Mouse (Mus musculus): Measurements from ENCODE around the gene Snx14.
"Not testable (repeated sequence)": the region's sequence is repeated elsewhere in the genome, so short reads cannot be mapped to it uniquely, and the experiment has no call there.

The Snx14 gene

DNA sequence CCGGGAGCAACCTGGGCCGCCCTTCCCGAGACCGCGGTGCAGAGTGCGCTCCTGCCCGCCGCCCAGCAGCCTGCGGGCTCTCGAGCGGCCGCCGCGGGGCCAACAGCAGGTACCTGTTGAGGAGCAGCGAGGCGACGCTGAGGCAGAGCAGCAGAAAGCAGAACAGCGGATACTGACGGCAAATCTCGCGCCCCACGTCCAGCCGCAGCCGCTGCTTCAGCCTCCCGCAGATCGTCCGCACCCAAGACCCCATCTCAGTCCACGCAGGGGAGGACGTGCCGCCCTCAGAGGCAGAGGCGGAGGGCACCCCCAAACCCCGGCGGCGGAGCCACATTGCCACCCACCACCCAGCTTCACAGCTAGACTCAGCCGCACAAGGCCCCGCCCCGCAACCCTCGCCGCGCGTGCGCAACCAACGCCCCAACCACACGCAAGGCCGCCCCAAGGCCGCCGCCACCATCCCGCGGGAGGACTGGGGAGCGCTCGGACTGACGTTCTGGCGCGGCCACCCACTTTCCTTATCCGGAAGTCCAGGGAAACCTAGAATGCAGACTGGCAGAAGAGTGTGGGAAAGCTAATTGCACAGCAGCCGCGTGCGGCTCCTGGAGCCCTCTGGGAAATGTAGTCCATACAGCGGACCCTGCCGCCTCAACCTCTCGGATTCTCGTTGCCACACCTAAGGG is at the start of gene Snx14:
Gene Snx14 (minus strand): TSS at position 404 of the 683 bp plus-strand sequence.
- peak; percentile 93 for DNase-seq (ENCODE audit: low read depth, low spot score)

GRCm38 (mm10) chr9:88484531-88484930 is 45.8 kb upstream of the Snx14 start:
- DNase-seq (ENCODE audit: low read depth, low spot score), result no peak

- peak; percentile 76 for DNase-seq (ENCODE audit: low read depth, low spot score)
Measured at GRCm38 (mm10) chr9:88482829-88483396, 44.2 kb upstream of the Snx14 start.

GRCm38 (mm10) chr9:88482230-88482828 is 43.6 kb upstream of the Snx14 start, which contains the start of gene Syncrip:
Syncrip (minus strand) TSS chr9:88482574.
- DNase-seq (ENCODE audit: low read depth, low spot score), result peak; percentile 94

- DNase-seq (ENCODE audit: low read depth, low spot score), result peak; percentile 20
Measured at GRCm38 (mm10) chr9:88481791-88482160, 43.0 kb upstream of the Snx14 start.

DNA sequence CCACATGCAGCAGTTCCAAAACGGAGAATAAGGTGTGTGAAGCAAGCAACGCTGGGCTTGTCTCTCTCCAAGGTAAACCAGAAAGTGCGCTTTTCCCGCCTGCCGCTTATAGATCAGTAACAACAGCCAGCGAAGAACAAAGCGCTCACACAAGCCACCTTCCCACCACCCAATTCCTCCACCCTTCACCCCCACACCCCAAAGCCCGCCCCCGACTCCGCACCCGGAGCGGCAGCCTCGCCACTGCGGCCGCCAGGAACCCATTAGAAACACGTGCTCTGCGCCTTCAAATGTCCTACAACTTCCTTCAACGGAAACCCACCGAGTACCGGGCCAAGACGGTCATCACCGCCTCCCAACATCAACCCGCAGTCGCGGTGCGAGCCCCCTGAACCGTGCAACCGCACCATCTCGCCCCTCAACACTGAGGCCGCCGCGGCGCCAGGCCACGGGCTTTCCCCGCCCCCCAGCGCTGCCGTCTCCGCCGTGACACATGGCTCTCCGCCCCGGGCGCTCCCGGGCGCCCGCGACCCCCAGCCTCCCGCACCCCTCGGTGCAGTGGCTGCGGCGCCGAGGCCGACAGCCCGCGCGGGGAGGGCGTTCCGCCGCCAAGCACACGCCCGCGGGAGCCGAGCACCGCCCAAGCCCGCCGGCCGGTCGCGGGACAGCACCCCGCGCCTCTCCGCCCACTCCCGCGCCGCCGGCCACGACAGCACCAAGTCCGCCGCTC is 42.5 kb upstream of the Snx14 start:
- DNase-seq (ENCODE audit: low read depth, low spot score), result no peak

- DNase-seq (ENCODE audit: low read depth, low spot score), result no peak
Measured at GRCm38 (mm10) chr9:88480120-88480519, 41.4 kb upstream of the Snx14 start.

GRCm38 (mm10) chr9:88476138-88476537 is 37.4 kb upstream of the Snx14 start:
- no peak for DNase-seq (ENCODE audit: low read depth, low spot score)

DNA sequence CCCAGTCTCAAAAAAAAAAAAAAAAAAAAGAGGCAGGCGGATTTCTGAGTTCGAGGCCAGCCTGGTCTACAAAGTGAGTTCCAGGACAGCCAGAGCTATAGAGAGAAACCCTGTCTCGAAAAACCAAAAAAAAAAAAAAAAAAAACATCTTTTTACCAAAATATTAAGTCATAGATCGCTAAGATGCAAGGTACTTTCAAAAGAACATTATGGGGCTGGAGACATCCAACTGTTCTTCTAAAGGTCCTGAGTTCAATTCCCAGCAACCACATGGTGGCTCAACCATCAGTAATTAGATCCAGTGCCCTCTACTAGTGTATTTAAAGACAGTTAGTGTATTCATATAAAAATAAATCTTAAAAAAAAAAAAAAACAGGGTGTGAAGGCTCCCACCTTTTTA is 22.3 kb upstream of the Snx14 start:
- not testable (repeated sequence) for DNase-seq (ENCODE audit: low read depth, low spot score)

DNA sequence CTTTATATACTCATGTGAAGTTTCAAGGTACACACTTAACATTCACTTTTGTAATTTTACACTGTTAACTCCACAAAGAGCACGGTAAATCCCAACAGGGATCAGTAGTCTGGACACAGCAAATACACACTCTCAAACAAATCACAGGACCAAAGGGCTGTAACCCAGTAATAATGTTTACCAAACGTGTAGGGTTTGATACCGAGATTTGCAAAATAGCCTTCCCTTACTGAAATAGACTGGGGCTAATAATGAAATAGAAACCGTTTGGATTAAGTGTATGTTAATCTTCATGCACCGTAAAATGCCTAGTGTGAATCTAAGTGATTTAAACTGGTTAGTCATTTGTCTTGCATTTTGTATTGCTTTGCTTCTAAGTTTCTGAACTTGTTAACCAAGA is 1.2 kb upstream of the Snx14 start:
- DNase-seq (ENCODE audit: low read depth, low spot score), result no peak

GRCm38 (mm10) chr9:88439238-88439600 is 461 bp upstream of the Snx14 start:
- no peak for DNase-seq (ENCODE audit: low read depth, low spot score)

DNA sequence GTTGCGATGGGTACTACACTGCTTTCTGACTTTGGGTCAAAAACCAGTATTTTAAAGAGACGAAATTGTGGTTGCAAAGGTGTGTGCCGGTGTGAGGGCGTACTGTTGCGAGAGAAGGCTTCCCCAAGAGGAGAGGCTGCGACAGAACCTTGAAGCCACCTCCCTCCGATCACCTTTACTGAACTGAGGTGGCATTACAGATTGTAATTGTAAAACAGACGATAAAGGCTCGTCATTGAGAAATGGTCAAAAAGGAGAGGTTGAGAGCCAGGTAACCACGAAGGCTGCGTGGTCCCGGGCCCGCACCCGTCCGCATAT is 562 bp downstream of the Snx14 start:
- DNase-seq (ENCODE audit: low read depth, low spot score), result no peak

DNA sequence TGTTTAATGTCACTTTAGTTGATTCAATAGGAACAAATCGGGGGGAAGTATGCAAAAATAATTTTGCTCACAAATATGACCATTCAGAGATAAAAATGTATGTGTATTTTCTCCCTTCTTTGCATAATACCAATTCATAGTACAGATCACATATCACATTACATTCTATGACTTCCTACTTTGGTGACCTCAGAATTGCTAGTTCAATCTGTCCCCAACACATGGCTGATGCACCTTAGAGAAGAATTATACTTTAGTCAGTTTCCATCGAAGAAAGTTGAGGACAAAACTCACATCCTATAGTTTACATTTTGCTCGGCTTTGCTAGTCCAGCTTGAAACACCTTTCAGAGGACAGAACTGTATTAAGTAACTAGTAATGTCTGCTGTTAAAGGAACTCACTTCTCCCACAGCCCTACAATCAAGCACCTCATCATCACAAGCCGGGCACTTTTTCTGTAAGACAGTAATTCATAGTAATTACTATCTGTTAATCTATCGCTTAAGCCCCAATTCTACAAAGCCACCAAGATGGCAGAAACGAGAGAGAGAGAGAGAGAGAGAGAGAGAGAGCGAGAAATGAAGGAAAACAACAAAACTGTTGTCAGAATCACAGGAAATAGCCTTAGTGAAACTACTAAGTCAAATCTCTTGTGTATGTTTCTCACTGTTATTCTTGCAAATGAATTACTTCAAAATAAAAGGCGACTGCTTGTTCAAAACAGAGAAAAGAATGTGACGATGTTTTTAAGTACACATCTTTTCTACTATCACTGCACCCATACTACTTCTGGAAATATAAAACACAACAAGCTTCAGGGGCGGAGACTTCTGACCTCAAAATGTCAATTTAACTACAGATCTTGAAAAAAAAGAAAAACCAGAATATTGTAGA is 1.2 kb downstream of the Snx14 start:
- DNase-seq (ENCODE audit: low read depth, low spot score), result no peak

- no peak for DNase-seq (ENCODE audit: low read depth, low spot score)
Measured at GRCm38 (mm10) chr9:88424356-88424755, 14.4 kb downstream of the Snx14 start.

DNA sequence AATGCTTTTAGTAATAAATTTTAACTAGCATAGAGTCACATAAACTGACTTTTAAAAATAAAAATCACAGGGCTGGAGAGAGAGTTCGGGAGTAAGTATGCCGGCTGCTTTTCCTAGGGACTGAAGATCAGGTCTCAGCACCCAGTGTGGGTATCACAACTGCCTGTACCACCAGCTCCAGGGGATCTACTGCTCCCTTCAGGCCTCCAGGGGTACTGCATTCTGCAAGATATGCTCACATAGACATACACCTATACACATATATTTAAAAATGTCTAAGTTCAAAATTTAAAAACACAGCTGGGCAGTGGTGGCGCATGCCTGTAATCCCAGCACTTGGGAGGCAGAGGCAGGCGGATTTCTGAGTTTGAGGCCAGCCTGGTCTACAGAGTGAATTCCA is 16.3 kb downstream of the Snx14 start:
- DNase-seq (ENCODE audit: low read depth, low spot score), result no peak

- no peak for DNase-seq (ENCODE audit: low read depth, low spot score)
Measured at GRCm38 (mm10) chr9:88416752-88417151, 22.0 kb downstream of the Snx14 start.

DNA sequence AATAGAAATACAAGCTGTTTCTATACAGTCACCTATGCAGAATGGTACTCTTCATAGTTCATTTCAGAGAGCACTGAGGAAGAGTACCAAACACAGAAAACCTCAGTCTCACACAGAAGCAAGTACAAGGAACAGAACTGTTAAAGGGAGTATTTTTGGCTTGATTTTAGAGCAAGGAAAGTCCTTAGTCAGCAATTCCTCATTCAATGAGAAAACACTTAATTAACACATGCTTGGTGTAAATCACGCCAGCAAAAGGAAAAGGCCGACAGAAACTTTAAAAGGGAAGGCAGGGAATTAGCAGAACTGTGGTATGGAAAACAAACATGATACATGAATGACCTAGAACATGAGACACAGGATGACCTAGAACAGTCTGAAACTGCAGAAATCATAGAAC is 28.8 kb downstream of the Snx14 start:
- no peak for DNase-seq (ENCODE audit: low read depth, low spot score)

GRCm38 (mm10) chr9:88404515-88404914 is 34.2 kb downstream of the Snx14 start:
- no peak for DNase-seq (ENCODE audit: low read depth, low spot score)

DNA sequence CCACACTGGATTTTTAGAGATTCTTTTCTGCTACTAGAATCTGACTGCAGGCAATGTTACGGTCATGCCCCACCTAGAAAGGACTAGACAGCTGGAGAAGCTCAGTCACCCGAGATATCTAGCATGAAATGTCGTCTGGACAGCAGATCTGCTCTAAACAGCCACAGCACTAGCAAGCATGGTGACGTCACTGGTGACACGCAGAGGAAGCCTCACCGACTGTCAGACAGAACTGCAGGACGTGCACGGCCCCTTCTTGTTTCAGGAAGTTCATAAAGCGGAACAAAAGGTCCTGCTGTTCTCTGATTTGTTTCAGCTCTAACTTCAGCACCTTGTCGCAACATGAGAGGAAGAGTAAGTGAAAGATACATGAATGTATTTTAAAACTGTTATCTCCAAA is 34.7 kb downstream of the Snx14 start:
- peak; percentile 31 for DNase-seq (ENCODE audit: low read depth, low spot score)

DNA sequence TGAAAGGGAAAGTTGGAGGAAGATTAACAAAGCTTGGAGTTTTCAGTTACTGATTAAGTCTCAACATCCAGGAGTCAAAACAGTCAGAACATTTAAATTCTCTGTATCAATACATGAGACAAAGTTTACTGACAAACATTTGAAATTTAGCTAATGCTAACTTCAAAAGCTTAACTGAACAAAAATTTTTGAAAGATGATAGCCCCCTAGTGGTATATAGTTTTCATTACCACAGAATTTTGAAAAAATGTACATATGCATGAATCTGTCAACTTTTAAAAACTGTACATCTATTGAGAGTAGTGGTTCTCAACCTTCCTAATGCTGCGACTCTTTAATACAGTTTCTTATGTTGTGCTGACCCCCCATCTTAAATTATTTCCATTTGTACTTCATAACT is 40.3 kb downstream of the Snx14 start:
- no peak for DNase-seq (ENCODE audit: low read depth, low spot score)

DNA sequence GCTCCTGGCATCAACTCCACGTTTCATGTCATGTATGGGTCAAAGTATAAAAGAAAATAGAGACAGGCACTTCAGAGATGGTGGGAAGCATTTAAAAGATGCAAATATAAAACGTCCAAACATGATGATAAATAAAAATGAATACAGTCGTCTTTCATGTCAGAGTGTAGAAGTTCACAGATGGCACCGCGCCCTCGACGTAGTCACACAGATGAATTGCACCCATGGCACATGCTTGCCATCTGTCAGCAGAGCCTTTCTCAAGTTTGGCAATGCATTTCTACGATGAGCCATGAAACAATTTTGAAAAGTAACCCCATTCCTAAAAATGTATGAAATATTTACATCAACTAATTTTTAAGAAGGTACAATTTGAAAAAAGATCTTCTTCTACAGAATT is 43.9 kb downstream of the Snx14 start:
- no peak for DNase-seq (ENCODE audit: low read depth, low spot score)

GRCm38 (mm10) chr9:88388826-88389225 is 49.9 kb downstream of the Snx14 start:
- DNase-seq (ENCODE audit: low read depth, low spot score), result no peak
